Mouse (Mus musculus) gastrocnemius, postnatal 4 days (tissue): ENCODE results near the gene Lce1i. TPM values are rescaled to one million over a fixed set of nuclear protein-coding genes. Genes with fewer than 3 reads are reported as not detected.
"Not testable (repeated sequence)": the region's sequence is repeated elsewhere in the genome, so short reads cannot be mapped to it uniquely, and the experiment has no call there.

Source experiments
- DNase-seq, 2 experiments: peaks; one replicate each; pipeline ENCODE4 v3.0.0; 2021 to 2022; ENCODE audit warnings: low spot score in 2 of 2, mixed read lengths in 2 of 2
- long read RNA-seq, 2 experiments: library from polyadenylated mRNA; stranded (forward); transcript quantifications; one replicate each; pipeline ENCODE4 v2.0.0; 2021
- total RNA-seq, 2 experiments: library from RNA; stranded (reverse); gene quantifications; 2 replicates each; pipeline ENCODE4 v1.2.3; 2021

The Lce1i gene
- total RNA-seq = not detected
- long read RNA-seq, experiment 1, partial matches to known transcripts = 0 of 3 reads
- long read RNA-seq, experiment 1, other reads (novel, unspliced or antisense) = 0 of 3 reads
- long read RNA-seq, experiment 2 = 0 reads

- DNase-seq = no peak
These were observed at the start of gene Lce1i for GRCm38 (mm10) chr3:92778799-92779198. Lce1i (minus strand) TSS chr3:92778899.

- no peak for DNase-seq
These were observed 48.4 kb upstream of the Lce1i start, which contains the start of gene Kprp for GRCm38 (mm10) chr3:92827108-92827507. Kprp (minus strand) TSS chr3:92827247.

GRCm38 (mm10) chr3:92825808-92826207 lies 47.1 kb upstream of the Lce1i start:
- no peak for DNase-seq

- not testable (repeated sequence) for DNase-seq
These were observed 37.3 kb upstream of the Lce1i start for GRCm38 (mm10) chr3:92816036-92816435.

GRCm38 (mm10) chr3:92815581-92815980 lies 36.9 kb upstream of the Lce1i start:
- DNase-seq = no peak

- DNase-seq = no peak
These were observed 29.1 kb upstream of the Lce1i start, which contains the start of gene Lce1k for GRCm38 (mm10) chr3:92807791-92808190. Lce1k (minus strand) TSS chr3:92807891.

- no peak for DNase-seq
These were observed 11.7 kb upstream of the Lce1i start, which contains the start of gene Lce1j for GRCm38 (mm10) chr3:92790414-92790813. Lce1j (minus strand) TSS chr3:92790514.

- no peak for DNase-seq
These were observed 7.1 kb downstream of the Lce1i start for GRCm38 (mm10) chr3:92771573-92771972.

GRCm38 (mm10) chr3:92764965-92765364 lies 13.7 kb downstream of the Lce1i start, which contains the start of gene Lce1h:
Lce1h (minus strand) TSS chr3:92765065.
- no peak for DNase-seq

- DNase-seq = no peak
These were observed 25.5 kb downstream of the Lce1i start for GRCm38 (mm10) chr3:92753197-92753596.

GRCm38 (mm10) chr3:92752238-92752637 lies 26.5 kb downstream of the Lce1i start, which contains the start of gene Lce1g:
Lce1g (minus strand) TSS chr3:92752338.
- no peak for DNase-seq

GRCm38 (mm10) chr3:92738996-92739395 lies 39.7 kb downstream of the Lce1i start, which contains the start of gene Gm38119:
Gm38119 (minus strand) TSS chr3:92739096.
- no peak for DNase-seq

Other genes with a start within 250 kb of the Lce1i start
- gene 2310046K23Rik, start 244.4 kb downstream of the Lce1i start, total RNA-seq = not detected
- gene Ivl, start 205.2 kb downstream of the Lce1i start, total RNA-seq = not detected
- not detected for gene Smcp, start 189.9 kb downstream of the Lce1i start, total RNA-seq
- gene 2210017I01Rik, start 171.4 kb downstream of the Lce1i start, total RNA-seq = not detected
- gene Lce6a, start 157.2 kb downstream of the Lce1i start, total RNA-seq = not detected
- gene Lce1a1, start 130.6 kb downstream of the Lce1i start, total RNA-seq = not detected
- not detected for gene Lce1b, start 122.0 kb downstream of the Lce1i start, total RNA-seq
- gene Lce1a2, start 108.6 kb downstream of the Lce1i start, total RNA-seq = not detected
- under 1 TPM in 1 of 2 experiments, not detected in 1; 0.39 TPM for gene Lce1c, start 99.7 kb downstream of the Lce1i start, total RNA-seq
- not detected for gene Lce1d, start 91.7 kb downstream of the Lce1i start, total RNA-seq
- not detected for gene Lce1e, start 69.8 kb downstream of the Lce1i start, total RNA-seq
- not detected for gene Lce1f, start 58.5 kb downstream of the Lce1i start, total RNA-seq
- gene Gm38119, start 39.8 kb downstream of the Lce1i start, total RNA-seq = not detected
- gene Lce1g, start 26.6 kb downstream of the Lce1i start, total RNA-seq = not detected
- gene Lce1h, start 13.8 kb downstream of the Lce1i start, total RNA-seq = not detected
- gene Lce1j, start 11.6 kb upstream of the Lce1i start, total RNA-seq = not detected
- gene Lce1k, start 29.0 kb upstream of the Lce1i start, total RNA-seq = not detected
- gene Kprp, start 48.3 kb upstream of the Lce1i start, total RNA-seq = under 1 TPM in 1 of 2 experiments, not detected in 1; 0.13 TPM
- not detected for gene Lce1l, start 72.4 kb upstream of the Lce1i start, total RNA-seq
- gene 2310050C09Rik, start 91.3 kb upstream of the Lce1i start, total RNA-seq = not detected
- gene Lce3a, start 147.3 kb upstream of the Lce1i start, total RNA-seq = not detected
- not detected for gene Lce3b, start 154.1 kb upstream of the Lce1i start, total RNA-seq
- gene Lce3c, start 165.6 kb upstream of the Lce1i start, total RNA-seq = not detected
- not detected for gene Lce3d, start 178.5 kb upstream of the Lce1i start, total RNA-seq
- not detected for gene Lce3e, start 188.2 kb upstream of the Lce1i start, total RNA-seq
- gene Lce3f, start 213.3 kb upstream of the Lce1i start, total RNA-seq = not detected
- under 1 TPM in 1 of 2 experiments, not detected in 1; 0.52 TPM for gene Crct1, start 236.8 kb upstream of the Lce1i start, total RNA-seq
- gene Lce1m, start 240.2 kb upstream of the Lce1i start, total RNA-seq = under 1 TPM in 1 of 2 experiments, not detected in 1; 0.62 TPM